Mouse (Mus musculus) cerebellum, adult 11 months (tissue): Measurements from ENCODE around the gene Numbl.

ENCODE experiments used
- DNase-seq: peaks from one replicate; pipeline ENCODE4 v3.0.0; 2022

Numbl gene

DNA sequence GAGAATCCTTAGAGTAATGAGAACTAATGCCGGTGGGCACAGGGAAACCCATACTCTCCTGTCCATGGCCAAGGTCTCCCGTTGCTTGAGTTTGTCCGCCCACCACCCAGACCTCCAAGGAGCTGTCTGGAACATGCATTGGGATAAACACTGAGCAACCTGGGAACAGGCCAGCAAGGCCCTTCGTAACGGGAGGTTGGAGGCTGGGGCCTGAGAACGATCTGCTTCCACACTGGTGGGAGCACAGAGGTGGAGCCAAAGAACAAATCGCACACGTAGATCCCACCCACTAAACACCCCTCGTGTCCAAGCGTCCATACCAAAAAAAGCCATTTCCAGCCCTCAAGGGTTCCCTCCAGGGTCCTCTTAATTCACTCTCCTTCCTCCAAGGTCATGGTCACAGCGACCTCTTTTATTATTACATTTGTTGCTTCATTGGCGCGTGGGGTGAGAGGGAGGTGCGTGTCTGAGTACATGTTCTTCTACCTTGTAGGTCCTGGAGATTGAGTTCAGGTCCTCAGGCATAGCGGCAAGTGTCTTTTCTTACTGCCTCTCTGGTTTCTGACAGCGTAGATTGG is 39.9 kb downstream of the Numbl start:
- DNase-seq, result no peak

GRCm38 (mm10) chr7:27298816-27299215 is 40.6 kb downstream of the Numbl start:
- peak; percentile 37 for DNase-seq

GRCm38 (mm10) chr7:27300351-27300750 is 42.1 kb downstream of the Numbl start:
- DNase-seq, result no peak

- no peak for DNase-seq
These were observed 42.6 kb downstream of the Numbl start for GRCm38 (mm10) chr7:27300801-27301200.

DNA sequence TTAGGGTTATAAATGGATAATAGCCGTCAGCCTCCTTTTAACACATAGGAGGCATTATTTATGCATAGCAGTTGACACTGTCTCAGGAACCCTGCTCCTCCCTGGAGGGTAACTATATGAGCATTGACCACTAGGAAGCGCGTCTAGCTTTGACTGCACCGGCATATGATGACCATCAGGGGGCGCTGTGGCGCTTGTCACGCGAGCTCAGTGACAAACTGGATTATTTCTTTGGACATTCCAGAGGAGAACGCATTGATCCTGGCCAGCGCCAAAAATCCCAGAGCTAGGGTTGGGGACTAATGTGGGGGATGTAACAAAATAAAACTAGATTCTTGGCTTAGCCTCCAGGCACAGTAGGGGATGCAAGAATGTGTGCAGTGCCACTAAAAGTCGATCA is 43.9 kb downstream of the Numbl start:
- peak; percentile 64 for DNase-seq

DNA sequence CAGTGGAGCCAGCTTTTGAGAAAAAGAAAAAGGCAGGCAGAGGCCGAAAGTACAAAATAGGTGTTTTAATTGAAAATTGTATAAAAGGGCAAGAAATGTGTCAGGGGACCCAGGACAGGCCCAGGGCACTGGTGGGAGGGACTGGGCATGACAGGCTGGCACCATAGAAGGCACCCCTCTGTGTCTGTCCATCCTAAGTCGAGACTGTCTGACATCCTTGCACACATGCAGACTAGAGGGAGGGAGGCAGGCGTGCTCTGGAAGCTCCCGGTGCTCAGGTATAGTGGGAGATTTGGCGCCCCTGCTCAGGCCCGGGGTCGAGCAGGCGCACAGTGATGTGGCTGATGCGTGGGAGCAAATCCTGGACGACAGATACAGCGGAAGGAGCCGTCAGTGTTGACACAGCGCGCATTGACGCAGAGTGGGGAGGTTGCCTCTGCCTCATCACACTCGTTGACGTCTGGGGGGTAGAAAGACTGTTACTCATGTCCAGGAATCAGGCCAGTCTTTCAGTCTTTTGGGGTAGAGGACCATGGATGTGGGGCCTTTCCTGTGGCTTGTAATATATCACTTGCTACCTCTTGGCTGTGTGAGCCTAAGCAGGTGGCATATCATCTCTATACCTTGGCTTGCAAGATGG is 47.0 kb downstream of the Numbl start:
- DNase-seq, result no peak

DNA sequence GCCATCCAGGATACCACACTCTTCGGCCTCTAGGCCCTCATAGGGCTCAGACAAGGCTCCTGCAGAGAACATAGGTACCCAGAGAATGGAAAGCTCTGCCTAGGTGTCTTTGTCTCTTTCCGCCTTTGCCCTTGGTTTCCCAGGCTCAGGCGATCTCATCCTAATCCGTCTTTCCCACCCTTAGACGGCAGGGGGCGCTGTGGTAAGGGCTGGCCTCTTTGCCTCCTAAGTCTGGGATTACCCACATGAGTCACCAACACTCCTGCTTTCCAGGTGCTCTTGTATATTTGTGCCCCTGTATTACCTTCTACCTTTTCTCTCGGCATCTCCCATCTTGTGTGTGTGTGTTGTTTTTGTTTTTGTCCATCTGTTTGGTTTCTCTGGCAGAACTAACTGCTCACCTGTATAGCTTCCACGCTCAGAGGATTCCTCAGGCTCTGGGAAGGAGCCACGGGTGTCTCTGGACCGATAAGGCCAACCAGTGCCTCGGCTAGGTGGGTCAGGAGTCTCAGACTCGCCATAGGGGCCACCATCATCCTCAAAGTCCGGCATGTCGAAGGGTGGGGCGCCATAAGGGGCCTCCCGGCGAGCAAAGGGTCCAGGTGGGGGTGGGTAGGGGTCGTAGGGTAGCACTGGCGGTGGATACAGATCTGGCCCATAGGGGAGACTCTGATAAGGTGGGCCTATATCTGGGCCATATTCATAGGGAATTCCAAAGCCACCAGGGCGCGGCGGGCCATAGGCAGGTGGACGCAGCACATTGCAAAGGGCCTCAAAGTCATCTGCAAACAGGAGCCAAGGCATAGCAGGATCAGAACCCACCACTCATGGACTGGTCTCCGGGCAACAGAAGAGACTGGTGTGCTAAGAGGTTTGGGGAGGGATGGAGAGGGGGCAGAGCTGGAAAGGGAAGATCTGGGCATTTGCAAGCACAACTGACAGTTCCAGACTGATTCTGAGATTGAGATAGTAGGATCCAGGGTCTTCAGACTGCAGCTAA is 48.2 kb downstream of the Numbl start:
- no peak for DNase-seq

DNA sequence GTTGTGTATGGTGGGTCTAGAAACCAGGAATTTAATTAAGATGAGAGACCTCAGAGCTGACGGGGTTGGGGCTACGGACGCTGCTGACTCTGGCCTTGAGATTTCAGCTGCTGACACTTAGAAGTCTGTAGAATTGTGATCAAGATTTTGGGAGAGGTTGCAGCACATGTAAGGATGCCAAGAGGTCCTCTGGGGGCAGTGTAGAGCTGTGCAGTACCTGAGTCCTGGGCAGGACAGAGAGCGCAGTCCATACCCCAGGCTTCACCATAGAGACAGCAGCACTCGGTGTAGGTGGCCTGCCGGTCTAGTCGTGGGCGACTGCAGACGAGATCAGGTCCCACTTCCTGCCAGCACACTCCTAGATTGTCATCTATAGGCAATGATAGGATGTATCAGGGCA is 49.3 kb downstream of the Numbl start:
- DNase-seq, result no peak

GRCm38 (mm10) chr7:27308821-27309549 is 50.8 kb downstream of the Numbl start:
- DNase-seq, result no peak

DNA sequence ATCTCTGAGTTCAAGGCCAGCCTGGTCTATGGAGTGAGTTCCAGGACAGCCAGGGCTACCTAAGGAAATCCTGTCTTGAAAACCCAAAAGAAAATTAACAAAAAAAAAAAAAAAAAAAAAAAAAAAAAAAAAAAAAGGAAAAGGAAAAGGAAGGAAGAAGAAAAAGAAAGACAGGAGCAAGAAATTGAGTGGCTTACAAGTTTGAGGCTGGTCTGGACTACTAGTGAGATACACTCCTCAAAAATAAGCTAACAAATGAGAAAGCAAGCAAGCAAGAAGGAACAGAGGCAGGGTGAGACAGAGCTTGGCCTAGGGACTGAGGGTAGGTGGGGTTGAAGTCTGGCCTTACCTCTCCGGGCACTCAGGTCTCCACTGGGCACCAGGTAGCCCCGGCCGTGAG is 51.6 kb downstream of the Numbl start:
- DNase-seq, result no peak

DNA sequence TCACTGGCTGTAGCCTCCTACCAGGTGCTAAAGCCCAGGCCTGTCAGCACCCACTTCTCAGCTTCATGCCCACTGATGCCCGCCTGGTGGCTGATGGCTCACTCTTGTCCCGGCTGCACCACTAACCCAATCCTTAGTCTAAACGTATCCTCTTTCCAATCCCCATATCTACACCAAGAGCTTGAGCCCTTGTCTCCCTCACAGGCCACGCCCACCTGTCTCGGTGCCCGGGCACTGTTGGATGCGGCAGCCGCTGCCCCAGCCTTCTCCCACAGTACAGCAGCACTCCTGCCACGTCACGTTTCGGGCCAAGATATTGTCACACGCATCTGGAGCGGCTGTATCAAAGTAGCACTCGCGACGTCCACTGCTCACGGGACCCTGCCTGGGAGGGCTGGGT is 52.1 kb downstream of the Numbl start:
- no peak for DNase-seq

GRCm38 (mm10) chr7:27310996-27311535 is 52.8 kb downstream of the Numbl start:
- no peak for DNase-seq

- no peak for DNase-seq
These were observed 53.5 kb downstream of the Numbl start for GRCm38 (mm10) chr7:27311651-27312284.

DNA sequence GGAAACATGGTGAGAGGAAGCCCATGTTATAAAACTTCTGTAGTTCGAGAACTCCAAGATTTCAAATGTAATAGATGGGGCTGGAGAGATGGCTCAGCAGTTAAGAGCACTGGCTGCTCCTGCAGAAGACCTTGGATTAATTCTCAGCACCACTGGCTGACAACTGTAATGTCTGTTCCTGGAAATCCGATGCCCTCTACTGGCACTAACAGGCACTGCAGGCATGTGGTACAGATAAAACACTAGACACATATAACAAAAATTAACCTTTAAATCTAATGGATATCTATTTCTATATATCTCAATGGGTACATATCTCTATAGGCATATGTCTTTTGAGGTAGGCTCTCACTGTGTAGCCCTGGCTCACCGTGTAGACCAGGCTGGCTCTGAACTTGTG is 56.2 kb downstream of the Numbl start:
- no peak for DNase-seq

- DNase-seq, result no peak
These were observed 57.7 kb downstream of the Numbl start for GRCm38 (mm10) chr7:27315958-27316357.

- DNase-seq, result no peak
These were observed 61.2 kb downstream of the Numbl start for GRCm38 (mm10) chr7:27319411-27319810.

- DNase-seq, result no peak
These were observed 64.1 kb downstream of the Numbl start for GRCm38 (mm10) chr7:27322291-27322690.

DNA sequence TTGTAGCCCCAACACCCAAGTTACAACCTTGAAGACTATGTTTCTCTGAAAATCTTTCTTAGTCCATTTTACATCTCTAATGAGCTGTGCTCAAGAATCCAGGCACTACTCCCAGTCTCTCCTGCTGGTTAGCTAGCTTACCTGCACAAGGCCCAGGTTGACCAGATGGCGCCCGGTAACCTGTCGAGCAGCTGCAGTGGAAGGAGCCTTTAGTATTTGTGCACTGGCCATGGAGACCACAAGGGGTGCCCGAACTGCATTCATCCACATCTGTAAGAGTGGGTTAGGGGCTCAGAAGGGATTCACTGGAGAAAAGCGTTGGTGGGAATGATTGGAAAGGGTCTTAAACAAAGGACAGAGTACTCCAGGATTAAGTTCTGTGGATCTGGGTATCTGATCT is 64.8 kb downstream of the Numbl start:
- no peak for DNase-seq

DNA sequence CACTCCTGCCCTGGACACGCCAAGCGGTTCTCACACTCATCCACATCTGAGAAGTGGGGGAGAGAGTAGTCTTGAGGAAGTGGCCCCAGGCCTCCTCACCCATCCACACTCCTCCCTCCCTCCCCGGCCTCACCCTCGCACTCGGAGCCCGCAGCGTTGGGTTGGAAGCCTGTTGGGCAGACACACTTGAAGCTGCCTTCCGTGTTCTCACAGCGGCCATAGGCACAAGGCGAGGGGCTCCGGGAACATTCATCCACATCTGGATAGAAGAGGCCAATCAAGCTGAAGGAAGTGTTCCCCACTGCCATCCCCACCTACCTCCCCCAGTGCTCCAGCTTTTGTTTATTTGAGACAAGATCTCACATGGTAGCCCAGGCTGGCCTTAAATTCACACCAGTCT is 65.9 kb downstream of the Numbl start:
- DNase-seq, result no peak

DNA sequence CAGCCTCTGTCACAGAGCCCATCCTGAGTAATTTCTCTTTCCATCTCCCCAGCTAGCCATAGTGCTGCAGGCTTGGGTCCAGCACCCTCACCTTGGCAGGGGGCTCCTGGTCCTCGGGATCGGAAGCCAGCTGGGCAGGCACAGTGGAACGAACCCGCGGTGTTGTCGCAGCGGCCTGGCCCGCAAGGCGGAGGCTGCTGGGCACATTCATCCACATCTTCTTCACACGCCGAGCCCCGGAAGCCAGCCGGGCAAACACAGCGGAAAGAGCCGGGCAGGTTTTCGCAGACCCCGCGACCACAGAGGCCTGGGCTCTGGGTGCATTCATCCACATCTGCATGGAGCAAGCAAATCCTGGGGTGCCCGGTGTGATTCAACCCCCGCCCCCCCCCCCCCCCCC is 66.7 kb downstream of the Numbl start:
- DNase-seq, result no peak

DNA sequence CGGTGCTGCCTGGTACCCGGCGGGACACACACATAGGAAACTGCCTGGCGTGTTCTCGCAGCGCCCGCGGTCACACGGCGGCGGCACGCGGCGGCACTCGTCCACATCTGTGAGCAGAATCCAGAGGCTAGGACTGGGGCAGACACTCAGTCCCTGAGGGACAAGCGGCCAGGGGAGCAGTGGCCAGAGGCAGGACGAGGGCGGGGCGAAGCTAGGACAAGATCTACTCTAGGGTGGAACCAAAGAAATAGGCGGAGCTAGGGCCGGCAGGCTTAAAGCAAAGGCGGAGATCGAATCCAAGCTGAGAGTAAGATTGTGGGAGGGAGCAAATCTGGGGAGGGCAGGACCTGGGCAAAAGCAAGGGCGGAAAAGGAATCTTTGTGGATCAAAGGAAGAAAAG is 67.5 kb downstream of the Numbl start:
- DNase-seq, result no peak

GRCm38 (mm10) chr7:27326101-27326880 is 68.1 kb downstream of the Numbl start:
- peak; percentile 49 for DNase-seq
